ENCODE assay signal across 8 mouse cellular contexts in genomic region chr2:91922586-91923414, GRCm38 (mm10). TPM values are rescaled to one million over a fixed set of nuclear protein-coding genes. Genes with fewer than 3 reads are reported as not detected.
DNase-seq lines count a peak whose midpoint lies in the region; ATAC-seq lines count a peak whose summit lies in the region.

No protein-coding gene starts in this region.

- 2% methylated on average over 37 of the region's 37 CpGs for whole genome bisulfite sequencing in kidney, embryonic 16.5 days
- WGBS in heart, embryonic 16.5 days: 3% methylated on average over 37 of the region's 37 CpGs
- WGBS in midbrain, embryonic 12.5 days: 3% methylated on average over 37 of the region's 37 CpGs

- no peaks in the 10 kb centered on the region for H3K9me3 ChIP-seq in kidney, embryonic 16.5 days (ENCODE audit: low read length)
- H3K9me3 ChIP-seq in heart, embryonic 16.5 days (replicated peaks; ENCODE audit: control insufficient read depth, low read length): no peaks in the 10 kb centered on the region
- H3K9me3 ChIP-seq in midbrain, embryonic 12.5 days: no peaks in the 10 kb centered on the region

- H3K27ac ChIP-seq in kidney, embryonic 16.5 days (ENCODE audit: low read length): no peak overlapping the region
- no peak overlapping the region for H3K27ac ChIP-seq in heart, embryonic 16.5 days (ENCODE audit: low read length)
- no peak overlapping the region for H3K27ac ChIP-seq in midbrain, embryonic 12.5 days (replicated peaks)

- peaks cover 27% of the 10 kb centered on the region for H3K4me1 ChIP-seq in kidney, embryonic 16.5 days (ENCODE audit: insufficient read depth, low read length)
- H3K4me1 ChIP-seq in heart, embryonic 16.5 days (ENCODE audit: control insufficient read depth, insufficient read depth, low read length): peaks cover 18% of the 10 kb centered on the region
- H3K4me1 ChIP-seq in midbrain, embryonic 12.5 days: peaks cover 25% of the 10 kb centered on the region

- peak overlapping the region; percentile 62 for H3K4me3 ChIP-seq in kidney, embryonic 16.5 days (ENCODE audit: low read length)
- H3K4me3 ChIP-seq in heart, embryonic 16.5 days (ENCODE audit: low read length): peak overlapping the region; percentile 67
- H3K4me3 ChIP-seq in midbrain, embryonic 12.5 days: peak overlapping the region; percentile 57

- H3K36me3 ChIP-seq in kidney, embryonic 16.5 days (ENCODE audit: insufficient read depth, low read length): peaks cover 8% of the 10 kb centered on the region
- peaks cover 9% of the 10 kb centered on the region for H3K36me3 ChIP-seq in heart, embryonic 16.5 days (ENCODE audit: control insufficient read depth, insufficient read depth)
- H3K36me3 ChIP-seq in midbrain, embryonic 12.5 days: peaks cover 12% of the 10 kb centered on the region

- peaks cover 42% of the 10 kb centered on the region for H3K27me3 ChIP-seq in kidney, embryonic 16.5 days (ENCODE audit: insufficient read depth, low read length)
- peaks cover 43% of the 10 kb centered on the region for H3K27me3 ChIP-seq in heart, embryonic 16.5 days (ENCODE audit: control insufficient read depth, insufficient read depth, low read length)
- H3K27me3 ChIP-seq in midbrain, embryonic 12.5 days: peaks cover 72% of the 10 kb centered on the region

- no peak overlapping the region for H3K9ac ChIP-seq in kidney, embryonic 16.5 days (replicated peaks; ENCODE audit: low read length)
- no peak overlapping the region for H3K9ac ChIP-seq in heart, embryonic 16.5 days (ENCODE audit: low read length)
- H3K9ac ChIP-seq in midbrain, embryonic 12.5 days (replicated peaks): no peak overlapping the region

- ATAC-seq in kidney, embryonic 16.5 days (ENCODE audit: low FRiP score, low TSS enrichment): no peak; the same call in 1 of the 2 replicates
- ATAC-seq in heart, embryonic 16.5 days (replicated peaks; ENCODE audit: extremely low read depth, insufficient read depth, low FRiP score): no peak
- peak; percentile 5; the same call in 1 of the 2 replicates for ATAC-seq in midbrain, embryonic 12.5 days (ENCODE audit: low FRiP score, low read depth)
- no peak for ATAC-seq in megakaryocyte-erythroid progenitor cell, adult 5-6 weeks (replicated peaks; ENCODE audit: low FRiP score, low TSS enrichment, poor library complexity, severe bottlenecking)

- no peak for DNase-seq in kidney, adult 18-20 months
- peak; percentile 63 for DNase-seq in MEL-GATA-1-ER (ENCODE audit: extremely low read depth, low read depth)
- DNase-seq in urinary bladder, postnatal 36 days (ENCODE audit: low spot score in 2 of 2): no peak
- DNase-seq in layer of hippocampus, postnatal 14 days (ENCODE audit: low spot score in 2 of 2): no peak

- peak overlapping the region; percentile 98 for H3K4me2 ChIP-seq in kidney, embryonic 16.5 days (replicated peaks; ENCODE audit: low read depth, low read length)
- peak overlapping the region; percentile 97 for H3K4me2 ChIP-seq in heart, embryonic 16.5 days (ENCODE audit: low read depth, low read length)
- H3K4me2 ChIP-seq in midbrain, embryonic 12.5 days (replicated peaks): peak overlapping the region; percentile 82

RNA-seq across cellular contexts. Expression of gene Chrm4, which starts 4.2 kb away (rescaled TPM):
- 0.11 and 0.19 TPM in 2 replicates for polyA plus RNA-seq in kidney, embryonic 16.5 days (2015; fragmentation: Nextera tagmentation; extraction: Ambion mirVana)
- polyA plus RNA-seq in heart, embryonic 16.5 days (2015; fragmentation: Nextera tagmentation; extraction: Ambion mirVana): not detected in 2 replicates
- polyA plus RNA-seq in midbrain, embryonic 12.5 days (2016; fragmentation: Nextera tagmentation; extraction: Ambion mirVana): 0.31 and 0.56 TPM in 2 replicates
- total RNA-seq in layer of hippocampus, postnatal 14 days (2021): 10 to 100 TPM; 15.1 to 21.2 TPM
- total RNA-seq in megakaryocyte-erythroid progenitor cell, adult 5-6 weeks (2014; fragmentation: Nextera tagmentation): 0.94 TPM in 1 of 2 replicates, not detected in the other
- not detected in 2 replicates for total RNA-seq in megakaryocyte-erythroid progenitor cell, adult 5-6 weeks (2017)

RNA-seq across cellular contexts. Expression of gene Mdk, which starts 9.3 kb away (rescaled TPM):
- polyA plus RNA-seq in kidney, embryonic 16.5 days (2015; fragmentation: Nextera tagmentation; extraction: Ambion mirVana): 1,159 and 1,184 TPM in 2 replicates
- 211 and 253 TPM in 2 replicates for polyA plus RNA-seq in heart, embryonic 16.5 days (2015; fragmentation: Nextera tagmentation; extraction: Ambion mirVana)
- polyA plus RNA-seq in midbrain, embryonic 12.5 days (2016; fragmentation: Nextera tagmentation; extraction: Ambion mirVana): 672 and 763 TPM in 2 replicates
- total RNA-seq in layer of hippocampus, postnatal 14 days (2021): 10 to 100 TPM; 39.5 to 40.9 TPM
- 2.1 TPM in 1 of 2 replicates, not detected in the other for total RNA-seq in megakaryocyte-erythroid progenitor cell, adult 5-6 weeks (2014; fragmentation: Nextera tagmentation)
- total RNA-seq in megakaryocyte-erythroid progenitor cell, adult 5-6 weeks (2017): 0.75 TPM in 1 of 2 replicates, not detected in the other

RNA-seq across cellular contexts. Expression of gene Gm9821, which starts 22.7 kb away (rescaled TPM):
- 0.27 and 0.71 TPM in 2 replicates for polyA plus RNA-seq in kidney, embryonic 16.5 days (2015; fragmentation: Nextera tagmentation; extraction: Ambion mirVana)
- 2.1 and 2.7 TPM in 2 replicates for polyA plus RNA-seq in heart, embryonic 16.5 days (2015; fragmentation: Nextera tagmentation; extraction: Ambion mirVana)
- polyA plus RNA-seq in midbrain, embryonic 12.5 days (2016; fragmentation: Nextera tagmentation; extraction: Ambion mirVana): 0.37 TPM in 2 replicates
- total RNA-seq in layer of hippocampus, postnatal 14 days (2021): not detected
- not detected in 2 replicates for total RNA-seq in megakaryocyte-erythroid progenitor cell, adult 5-6 weeks (2014; fragmentation: Nextera tagmentation)
- total RNA-seq in megakaryocyte-erythroid progenitor cell, adult 5-6 weeks (2017): 0.33 and 1.5 TPM in 2 replicates

RNA-seq across cellular contexts. Expression of gene Dgkz, which starts 52.9 kb away (rescaled TPM):
- polyA plus RNA-seq in kidney, embryonic 16.5 days (2015; fragmentation: Nextera tagmentation; extraction: Ambion mirVana): 52.0 and 52.1 TPM in 2 replicates
- 43.1 and 46.8 TPM in 2 replicates for polyA plus RNA-seq in heart, embryonic 16.5 days (2015; fragmentation: Nextera tagmentation; extraction: Ambion mirVana)
- polyA plus RNA-seq in midbrain, embryonic 12.5 days (2016; fragmentation: Nextera tagmentation; extraction: Ambion mirVana): 24.5 and 26.1 TPM in 2 replicates
- 100 to 1,000 TPM; 391 to 416 TPM for total RNA-seq in layer of hippocampus, postnatal 14 days (2021)
- 172 and 204 TPM in 2 replicates for total RNA-seq in megakaryocyte-erythroid progenitor cell, adult 5-6 weeks (2014; fragmentation: Nextera tagmentation)
- total RNA-seq in megakaryocyte-erythroid progenitor cell, adult 5-6 weeks (2017): 44.4 and 60.2 TPM in 2 replicates
